Mouse (Mus musculus) limb, embryonic 10.5 days (tissue): ENCODE data around the gene Gm44596. TPM values are rescaled to one million over a fixed set of nuclear protein-coding genes. Genes with fewer than 3 reads are reported as not detected.
"Not testable (repeated sequence)": the region's sequence is repeated elsewhere in the genome, so short reads cannot be mapped to it uniquely, and the experiment has no call there.

Source experiments
- DNase-seq: peaks from one replicate; pipeline ENCODE4 v3.0.0-alpha.2; 2017; ENCODE audit warnings: low spot score
- H3K27ac ChIP-seq: fragments of 300-500 bp; sonication (generic); 2 replicates; pipeline ENCODE4 v1.5.1; 2016; ENCODE audit warnings: mild to moderate bottlenecking
- H3K27me3 ChIP-seq: fragments of 300-500 bp; sonication (generic); 2 replicates; pipeline ENCODE4 v1.6.1; 2016; ENCODE audit warnings: low read depth, mild to moderate bottlenecking; ENCODE audit not compliant: poor library complexity, severe bottlenecking
- H3K36me3 ChIP-seq: fragments of 300-500 bp; sonication (generic); 2 replicates; pipeline ENCODE4 v1.6.1; 2016; ENCODE audit warnings: mild to moderate bottlenecking, moderate library complexity
- H3K4me1 ChIP-seq: fragments of 300-500 bp; sonication (generic); 2 replicates; pipeline ENCODE4 v1.6.1; 2016
- H3K4me3 ChIP-seq: fragments of 300-500 bp; sonication (generic); 2 replicates; pipeline ENCODE4 v1.5.1; 2016; ENCODE audit warnings: mild to moderate bottlenecking, moderate library complexity
- H3K9me3 ChIP-seq: fragments of 300-500 bp; sonication (generic); replicated peaks from 2 replicates; pipeline ENCODE4 v1.6.1; 2016; ENCODE audit warnings: mild to moderate bottlenecking
- WGBS: fragments of 180-500 bp; shearing (Covaris S2); methylation state at CpG from one replicate; pipeline ENCODE4 v1.1.7; 2016; 5-methylcytosine and 5-hydroxymethylcytosine counted together
- polyA plus RNA-seq: library from polyadenylated mRNA; unstranded; fragments of >200 nt; fragmentation: Nextera tagmentation; extraction: Ambion mirVana; gene quantifications from 2 replicates; pipeline ENCODE4 v1.2.1, GENCODE M21; 2016

Gm44596 gene
- polyA plus RNA-seq, 1 experiment from 2014 or later = not detected

DNA sequence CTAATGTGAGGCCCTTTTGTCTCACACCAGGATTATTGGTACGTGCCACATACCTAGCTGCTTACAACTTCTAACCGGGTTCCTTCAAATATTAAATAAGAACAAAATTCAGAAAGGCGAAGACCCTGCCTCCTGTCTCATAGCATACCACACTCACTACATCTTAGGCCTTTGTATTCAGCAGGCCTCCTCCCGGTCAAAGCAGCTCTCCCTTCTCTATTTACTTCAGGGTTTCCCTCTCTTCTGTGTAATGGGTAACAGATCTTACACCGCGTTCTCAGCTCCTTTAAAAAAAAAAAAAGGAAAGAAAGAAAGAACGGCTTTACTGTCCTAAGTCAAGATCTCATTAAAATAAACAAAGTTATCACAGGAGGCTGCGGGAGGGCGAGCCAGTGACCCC is 13.4 kb upstream of the Gm44596 start:
- no peaks in the 10 kb centered on the region for H3K27me3 ChIP-seq
- 23% methylated on average over 9 of the region's 9 CpGs for WGBS
- peak overlapping the region; percentile 98 for H3K4me3 ChIP-seq
- no peaks in the 10 kb centered on the region for H3K9me3 ChIP-seq
- H3K36me3 ChIP-seq = peaks cover 60% of the 10 kb centered on the region
- DNase-seq = no peak
- H3K4me1 ChIP-seq = peaks cover 35% of the 10 kb centered on the region
- peak overlapping the region; percentile 97 for H3K27ac ChIP-seq

GRCm38 (mm10) chr6:128362381-128363006 is 12.8 kb upstream of the Gm44596 start, which contains the start of the genes Rhno1 and Foxm1:
Gene Rhno1, minus strand, starts transcription at chr6:128362911.
Gene Foxm1, plus strand, starts transcription at chr6:128362967.
- DNase-seq = peak; percentile 93
- no peaks in the 10 kb centered on the region for H3K27me3 ChIP-seq
- H3K4me1 ChIP-seq = peaks cover 35% of the 10 kb centered on the region
- H3K27ac ChIP-seq = peak within 1 kb of the TSS; percentile 97
- no peaks in the 10 kb centered on the region for H3K9me3 ChIP-seq
- H3K4me3 ChIP-seq = peak within 1 kb of the TSS; percentile 98
- under 1% methylated on average over 76 of the region's 76 CpGs for WGBS
- H3K36me3 ChIP-seq = peaks cover 60% of the 10 kb centered on the region

GRCm38 (mm10) chr6:128363007-128363825 is 12.1 kb upstream of the Gm44596 start:
- no peak for DNase-seq
- Histone ChIP-seq H3K27ac (peak overlapping the region; percentile 97), H3K4me3 (peak overlapping the region; percentile 98), H3K27me3 (no peaks in the 10 kb centered on the region), H3K4me1 (peaks cover 35% of the 10 kb centered on the region), H3K9me3 (no peaks in the 10 kb centered on the region), H3K36me3 (peaks cover 60% of the 10 kb centered on the region)
- under 1% methylated on average over 41 of the region's 46 CpGs for WGBS

- H3K27ac ChIP-seq = no peak overlapping the region
- WGBS = 87% methylated on average over 6 of the region's 6 CpGs
- H3K36me3 ChIP-seq = peaks cover 65% of the 10 kb centered on the region
- 0 out of 2 replicates have a peak overlapping the region, but pooled peaks have one; percentile 8 for H3K4me3 ChIP-seq
- H3K27me3 ChIP-seq = no peaks in the 10 kb centered on the region
- H3K4me1 ChIP-seq = peaks cover 33% of the 10 kb centered on the region
- H3K9me3 ChIP-seq = no peaks in the 10 kb centered on the region
- DNase-seq = no peak
Measured at GRCm38 (mm10) chr6:128364721-128365120, 10.6 kb upstream of the Gm44596 start.

- no peaks in the 10 kb centered on the region for H3K27me3 ChIP-seq
- no peak overlapping the region for H3K27ac ChIP-seq
- no peak overlapping the region for H3K4me3 ChIP-seq
- peaks cover 21% of the 10 kb centered on the region for H3K4me1 ChIP-seq
- peaks cover 73% of the 10 kb centered on the region for H3K36me3 ChIP-seq
- DNase-seq = no peak
- H3K9me3 ChIP-seq = no peaks in the 10 kb centered on the region
- 96% methylated on average over 5 of the region's 5 CpGs for WGBS
Measured at GRCm38 (mm10) chr6:128366466-128366865, 8.8 kb upstream of the Gm44596 start.

DNA sequence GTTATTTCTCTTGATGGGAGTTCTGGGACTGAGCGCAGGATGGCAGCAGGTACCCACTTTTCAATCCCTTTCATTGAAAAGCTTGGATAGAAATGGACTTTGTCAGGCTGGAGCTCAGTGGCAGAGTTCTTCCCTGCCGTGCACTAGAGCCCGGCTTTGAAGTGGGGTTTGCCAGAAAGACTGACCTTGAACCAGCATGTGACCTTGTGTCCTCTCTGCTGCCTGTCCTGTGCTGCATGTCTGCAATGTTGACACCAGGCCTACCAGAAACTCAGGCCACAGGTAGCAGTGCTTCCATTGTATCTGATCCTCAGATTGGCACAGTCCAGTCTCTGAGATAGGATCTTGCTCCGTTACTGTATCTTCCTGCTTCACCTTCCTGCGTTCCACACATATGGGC is 5.3 kb upstream of the Gm44596 start:
- Histone ChIP-seq H3K27ac (no peak overlapping the region), H3K27me3 (no peaks in the 10 kb centered on the region)

GRCm38 (mm10) chr6:128376371-128377085 is 1.2 kb downstream of the Gm44596 start:
- Histone ChIP-seq H3K4me3 (no peak overlapping the region), H3K4me1 (no peaks in the 10 kb centered on the region), H3K27me3 (no peaks in the 10 kb centered on the region), H3K27ac (no peak overlapping the region), H3K9me3 (no peaks in the 10 kb centered on the region), H3K36me3 (peaks cover 60% of the 10 kb centered on the region)
- WGBS = 91% methylated on average over 17 of the region's 17 CpGs
- no peak for DNase-seq

More for the DNA sequence above, 5.3 kb upstream of the Gm44596 start:
- 0 out of 2 replicates have a peak, but pooled peaks cover under 1% of the 10 kb centered on the region for H3K4me1 ChIP-seq
- H3K9me3 ChIP-seq = no peaks in the 10 kb centered on the region
- no peak for DNase-seq
- no peak overlapping the region for H3K4me3 ChIP-seq
- peaks cover 100% of the 10 kb centered on the region for H3K36me3 ChIP-seq
- 91% methylated on average over 5 of the region's 5 CpGs for WGBS

GRCm38 (mm10) chr6:128379636-128380035 is 4.3 kb downstream of the Gm44596 start:
- Histone ChIP-seq H3K4me3 (no peak overlapping the region), H3K9me3 (no peaks in the 10 kb centered on the region), H3K36me3 (peaks cover 29% of the 10 kb centered on the region), H3K27ac (no peak overlapping the region), H3K27me3 (no peaks in the 10 kb centered on the region), H3K4me1 (no peaks in the 10 kb centered on the region)
- DNase-seq = no peak
- WGBS = 87% methylated on average over 16 of the region's 16 CpGs

DNA sequence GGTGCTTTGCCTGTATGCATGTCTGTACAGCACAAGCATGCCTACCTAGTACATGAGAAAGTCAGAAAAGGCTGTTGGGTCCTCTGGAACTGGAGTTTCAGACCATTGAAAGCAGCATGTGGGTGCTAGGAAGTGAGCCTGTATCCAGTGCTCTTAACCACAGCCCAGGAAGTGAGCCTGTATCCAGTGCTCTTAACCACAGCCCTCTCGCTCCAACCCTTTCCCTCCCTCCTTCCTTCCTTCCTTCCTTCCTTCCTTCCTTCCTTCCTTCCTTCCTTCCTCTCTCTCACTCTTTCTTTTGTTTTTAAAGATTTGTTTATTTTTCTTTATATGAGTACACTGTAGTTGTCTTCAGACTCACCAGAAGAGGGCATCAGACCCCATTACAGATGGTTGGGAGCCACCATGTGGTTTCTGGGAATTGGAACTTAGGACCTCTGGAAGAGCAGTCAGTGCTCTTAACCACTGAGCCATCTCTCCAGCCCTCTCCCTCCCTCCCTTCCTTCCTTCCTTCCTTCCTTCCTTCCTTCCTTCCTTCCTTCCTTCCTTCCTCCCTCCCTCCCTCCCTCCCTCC is 5.4 kb downstream of the Gm44596 start:
- H3K27me3 ChIP-seq, H3K9me3 ChIP-seq, H3K27ac ChIP-seq, H3K4me1 ChIP-seq, H3K4me3 ChIP-seq, DNase-seq: not testable (repeated sequence)
- H3K36me3 ChIP-seq = peaks cover 20% of the 10 kb centered on the region
- 80% methylated on average over 1 of the region's 1 CpGs for WGBS

DNA sequence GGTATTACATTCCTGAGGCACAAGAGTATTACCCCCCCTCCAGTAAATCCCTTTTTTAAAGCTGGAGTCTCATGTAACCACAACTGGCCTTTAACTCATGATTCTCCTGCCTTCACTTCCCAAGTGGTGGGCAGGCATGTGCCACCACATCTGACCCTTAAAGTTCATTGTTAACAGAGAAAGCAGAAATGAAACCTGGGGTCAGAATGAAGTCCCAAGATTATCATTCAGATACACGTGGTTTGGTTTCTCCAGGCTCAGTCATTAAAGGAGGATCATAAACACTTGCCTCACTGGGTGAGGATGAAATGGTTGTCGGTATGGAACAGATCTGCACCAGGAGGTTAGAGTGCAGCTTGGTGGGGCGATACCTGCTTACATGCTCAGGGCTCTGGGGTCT is 6.0 kb downstream of the Gm44596 start:
- WGBS = 74% methylated on average over 3 of the region's 3 CpGs

DNA sequence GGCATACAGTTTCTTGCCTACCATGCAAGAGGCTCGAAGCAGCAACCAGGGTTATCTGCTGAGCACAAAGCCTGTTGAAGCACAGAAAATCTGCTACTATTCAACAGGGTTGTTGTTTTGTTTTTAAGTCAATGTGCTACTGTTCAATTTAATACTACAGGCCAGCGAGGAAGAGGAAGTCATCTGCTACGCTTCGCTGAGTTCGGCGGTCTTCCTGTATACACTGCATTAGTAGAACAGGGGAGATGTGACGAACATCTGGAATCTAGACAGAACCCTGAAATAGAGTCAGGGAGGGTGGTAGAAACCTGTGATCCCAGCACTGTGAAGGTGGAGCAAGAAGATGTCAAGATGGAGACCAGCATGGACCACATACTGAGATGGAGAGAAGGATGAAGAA is 8.4 kb downstream of the Gm44596 start:
- H3K27ac ChIP-seq = no peak overlapping the region
- DNase-seq = no peak
- 86% methylated on average over 7 of the region's 7 CpGs for WGBS
- no peaks in the 10 kb centered on the region for H3K27me3 ChIP-seq
- no peak overlapping the region for H3K4me3 ChIP-seq
- no peaks in the 10 kb centered on the region for H3K9me3 ChIP-seq
- H3K36me3 ChIP-seq = no peaks in the 10 kb centered on the region
- H3K4me1 ChIP-seq = no peaks in the 10 kb centered on the region

More for the DNA sequence above, 6.0 kb downstream of the Gm44596 start:
- no peaks in the 10 kb centered on the region for H3K27me3 ChIP-seq
- no peak for DNase-seq
- H3K36me3 ChIP-seq = peaks cover 14% of the 10 kb centered on the region
- H3K4me3 ChIP-seq = no peak overlapping the region
- no peaks in the 10 kb centered on the region for H3K9me3 ChIP-seq
- H3K27ac ChIP-seq = no peak overlapping the region
- no peaks in the 10 kb centered on the region for H3K4me1 ChIP-seq

DNA sequence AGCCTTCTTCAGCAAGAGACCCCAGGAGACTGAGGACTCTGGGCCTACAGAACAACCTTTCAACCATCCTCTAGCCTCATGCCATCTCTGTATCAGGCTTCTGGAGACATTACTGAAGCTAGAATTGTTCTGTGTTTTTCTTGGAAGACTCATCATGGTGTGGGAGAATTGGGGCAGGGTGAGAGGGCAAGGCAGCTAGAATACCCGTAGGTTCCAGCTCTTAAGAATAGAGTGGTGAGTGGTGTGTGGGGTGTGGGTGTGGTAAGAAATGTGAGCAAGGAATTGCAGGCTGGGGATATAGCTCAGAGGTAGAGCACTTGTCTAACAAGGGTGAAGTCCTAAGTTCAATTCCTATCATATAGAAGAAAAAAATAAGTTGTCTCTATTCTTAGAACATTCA is 9.7 kb downstream of the Gm44596 start:
- H3K9me3 ChIP-seq = no peaks in the 10 kb centered on the region
- no peaks in the 10 kb centered on the region for H3K27me3 ChIP-seq
- no peak overlapping the region for H3K4me3 ChIP-seq
- no peak for DNase-seq
- H3K36me3 ChIP-seq = no peaks in the 10 kb centered on the region
- 84% methylated on average over 1 of the region's 1 CpGs for WGBS
- no peak overlapping the region for H3K27ac ChIP-seq
- H3K4me1 ChIP-seq = no peaks in the 10 kb centered on the region
